Mouse (Mus musculus): ENCODE measurements at regions not wholly inside any gene's neighbourhood (a gene's known extent, or its start where the extent isn't known, plus 50 kb on each side); places are given as distances from the start of the nearest gene placed in this dataset.

- no peak for TF ChIP-seq CTCF (IDR thresholded peaks at IDR 0.05; ENCODE audit: low read depth)
- TF ChIP-seq EP300 (IDR thresholded peaks at IDR 0.05; ENCODE audit: low read depth), result no peak
Measured at GRCm38 (mm10) chr8:25407862-25408261, 583.7 kb upstream of the Adam5 start.
